Mouse (Mus musculus) myocyte (in vitro differentiated cells): Measurements from ENCODE around the gene Smyd3. TPM values are rescaled to one million over a fixed set of nuclear protein-coding genes. Genes with fewer than 3 reads are reported as not detected.

ENCODE experiments used
- H3K27me3 ChIP-seq: one replicate; pipeline ENCODE4 v1.6.1; 2011; ENCODE audit not compliant: control insufficient read depth, insufficient read depth, insufficient read length
- H3K36me3 ChIP-seq: one replicate; pipeline ENCODE4 v1.6.1; 2011; ENCODE audit not compliant: control insufficient read depth, insufficient read depth
- H3K4me2 ChIP-seq: one replicate; pipeline ENCODE4 v1.6.1; 2011; ENCODE audit warnings: low read depth, control low read depth
- H3K4me3 ChIP-seq: one replicate; pipeline ENCODE4 v1.5.1; 2011; ENCODE audit warnings: mild to moderate bottlenecking, control low read depth, moderate library complexity
- H3K79me2 ChIP-seq: one replicate; pipeline ENCODE4 v1.6.1; 2011; ENCODE audit not compliant: control insufficient read depth, insufficient read depth
- H3ac ChIP-seq: one replicate; pipeline ENCODE4 v1.6.1; 2011; ENCODE audit not compliant: control insufficient read depth, insufficient read length
- CEBPB ChIP-seq: IDR thresholded peaks from 2 replicates; pipeline ENCODE4 v1.6.1; 2011; ENCODE audit warnings: mild to moderate bottlenecking, moderate library complexity; ENCODE audit not compliant: poor library complexity, insufficient read depth, severe bottlenecking
- E2F4 ChIP-seq: IDR thresholded peaks from one replicate; pipeline ENCODE4 v1.6.1; 2011; ENCODE audit warnings: mild to moderate bottlenecking, control low read depth, moderate library complexity; ENCODE audit not compliant: insufficient read depth
- MAX ChIP-seq: IDR thresholded peaks from one replicate; pipeline ENCODE4 v1.6.1; 2011; ENCODE audit warnings: low read depth, mild to moderate bottlenecking, control low read depth
- MYOD1 ChIP-seq, 3 experiments: IDR thresholded peaks; one replicate each; pipeline ENCODE4 v1.6.1; 2011; ENCODE audit warnings: control low read depth in 2 of 3, low read depth in 2 of 3, mild to moderate bottlenecking in 2 of 3, moderate library complexity in 1 of 3; ENCODE audit not compliant: insufficient read length in 2 of 3, control insufficient read depth in 1 of 3
- MYOG ChIP-seq, 3 experiments: IDR thresholded peaks; one replicate each; pipeline ENCODE4 v1.6.1; 2011; ENCODE audit warnings: control low read depth in 2 of 3, low read depth in 2 of 3, mild to moderate bottlenecking in 2 of 3; ENCODE audit not compliant: insufficient read length in 2 of 3, control insufficient read depth in 1 of 3, insufficient read depth in 1 of 3
- POLR2A ChIP-seq: IDR thresholded peaks from one replicate; pipeline ENCODE4 v1.6.1; 2011; ENCODE audit warnings: low read depth, mild to moderate bottlenecking, control low read depth, moderate library complexity; ENCODE audit not compliant: insufficient read length
- POLR2AphosphoS2 ChIP-seq: IDR thresholded peaks from one replicate; pipeline ENCODE4 v1.6.1; 2011; ENCODE audit warnings: low read depth, control low read depth; ENCODE audit not compliant: insufficient read length
- REST ChIP-seq: IDR thresholded peaks from one replicate; pipeline ENCODE4 v1.6.1; 2011; ENCODE audit warnings: mild to moderate bottlenecking, control low read depth, moderate library complexity; ENCODE audit not compliant: insufficient read depth, insufficient read length
- SRF ChIP-seq: IDR thresholded peaks from one replicate; pipeline ENCODE4 v1.6.1; 2011; ENCODE audit warnings: low read depth; ENCODE audit not compliant: control insufficient read depth, insufficient read length
- TCF12 ChIP-seq: IDR thresholded peaks from one replicate; pipeline ENCODE4 v1.6.1; 2011; ENCODE audit warnings: mild to moderate bottlenecking, control low read depth; ENCODE audit not compliant: poor library complexity, insufficient read depth, severe bottlenecking
- TCF3 ChIP-seq: IDR thresholded peaks from one replicate; pipeline ENCODE4 v1.6.1; 2011; ENCODE audit warnings: low read depth, control low read depth; ENCODE audit not compliant: insufficient read length
- USF1 ChIP-seq: IDR thresholded peaks from one replicate; pipeline ENCODE4 v1.6.1; 2011; ENCODE audit warnings: low read depth, mild to moderate bottlenecking, control low read depth, moderate library complexity
- polyA plus RNA-seq: library from polyadenylated mRNA; unstranded; fragments of >200 nt; fragmentation: generic; extraction: Trizol; gene quantifications from one replicate; pipeline ENCODE4 v1.2.1, GENCODE M21; 2012; ENCODE audit warnings: missing spikeins

The Smyd3 gene
- polyA plus RNA-seq, 1 experiment: 22.7 TPM

DNA sequence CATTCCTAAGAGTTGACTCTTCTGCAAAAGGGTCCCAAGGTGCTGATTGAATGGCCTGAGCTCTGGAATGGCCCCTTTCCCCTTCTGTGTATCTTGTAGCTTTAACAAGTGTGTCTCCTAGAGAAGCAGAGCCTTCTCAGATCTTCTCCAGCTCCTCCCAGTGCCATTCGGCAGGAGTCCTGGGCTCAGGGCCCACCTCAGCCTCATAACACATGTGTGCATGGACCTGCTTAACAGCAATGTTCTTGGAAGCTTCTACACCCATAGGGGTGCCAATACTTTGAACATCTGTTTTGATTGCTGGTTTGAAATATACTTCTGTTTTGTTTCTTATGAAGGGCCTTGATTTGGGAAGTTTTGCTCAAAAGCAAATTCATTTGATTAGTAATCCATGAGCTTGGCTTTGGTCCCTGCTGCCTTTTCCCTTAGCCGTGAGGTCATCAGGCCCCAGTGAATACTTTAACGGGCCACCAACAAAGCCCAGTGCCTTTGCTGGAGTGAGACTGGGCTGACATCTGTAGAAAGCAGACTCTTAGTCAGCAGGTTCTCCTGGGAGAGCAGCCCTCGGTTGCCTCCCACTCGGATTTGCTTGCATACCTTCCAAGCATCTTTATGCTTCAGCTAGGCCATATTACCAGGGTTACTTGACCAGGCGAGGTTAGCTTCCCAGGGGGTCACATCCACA, 583.7 kb downstream of the Smyd3 start:
- Histone ChIP-seq H3K4me3 (no peak overlapping the region), H3K4me2 (no peak overlapping the region), H3ac (no peak overlapping the region), H3K27me3 (no peaks in the 10 kb centered on the region), H3K36me3 (no peaks in the 10 kb centered on the region), H3K79me2 (no peaks in the 10 kb centered on the region)
- TF ChIP-seq CEBPB: no peak
- no peak for TF ChIP-seq POLR2AphosphoS2
- TF ChIP-seq REST: no peak
- TF ChIP-seq SRF: no peak
- no peak for TF ChIP-seq E2F4
- no peak for TF ChIP-seq TCF3
- TF ChIP-seq TCF12: no peak
- no peak for TF ChIP-seq POLR2A

DNA sequence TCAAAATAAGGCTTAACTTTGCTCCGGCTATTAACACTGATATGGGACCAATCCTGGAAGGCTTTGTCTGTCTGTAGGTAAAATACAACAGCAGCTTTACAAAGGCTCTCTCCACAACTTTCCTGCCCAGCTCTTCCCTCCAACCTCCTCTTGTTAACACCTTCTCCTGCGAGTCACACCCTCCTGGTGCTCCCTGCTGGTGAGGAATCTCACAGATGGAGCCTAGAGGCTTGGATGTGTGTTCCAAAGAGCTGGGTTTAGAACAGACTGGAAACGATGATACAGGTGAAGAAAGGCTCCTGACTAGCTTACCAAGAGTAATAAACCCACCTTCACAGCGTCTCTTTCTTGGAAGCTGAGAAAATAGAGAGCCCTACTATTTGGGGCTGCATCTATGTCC, 588.3 kb downstream of the Smyd3 start:
- TF ChIP-seq POLR2A: no peak
- no peak for TF ChIP-seq MYOG (IDR thresholded peaks at IDR 0.05; ENCODE audit: control insufficient read depth in 1 of 3, insufficient read depth in 1 of 3, insufficient read length in 2 of 3, low read depth in 2 of 3)
- TF ChIP-seq POLR2AphosphoS2: no peak
- TF ChIP-seq TCF3: no peak
- TF ChIP-seq MAX: no peak
- no peak for TF ChIP-seq E2F4
- TF ChIP-seq TCF12: no peak
- TF ChIP-seq MYOD1 (IDR thresholded peaks at IDR 0.05; ENCODE audit: control insufficient read depth in 1 of 3, insufficient read length in 2 of 3, low read depth in 2 of 3): no peak
- TF ChIP-seq CEBPB: no peak
- TF ChIP-seq REST: no peak
- no peak overlapping the region for H3ac ChIP-seq
- H3K79me2 ChIP-seq: no peaks in the 10 kb centered on the region
- no peak overlapping the region for H3K4me2 ChIP-seq
- no peaks in the 10 kb centered on the region for H3K36me3 ChIP-seq
- no peaks in the 10 kb centered on the region for H3K27me3 ChIP-seq
- H3K4me3 ChIP-seq: no peak overlapping the region

DNA sequence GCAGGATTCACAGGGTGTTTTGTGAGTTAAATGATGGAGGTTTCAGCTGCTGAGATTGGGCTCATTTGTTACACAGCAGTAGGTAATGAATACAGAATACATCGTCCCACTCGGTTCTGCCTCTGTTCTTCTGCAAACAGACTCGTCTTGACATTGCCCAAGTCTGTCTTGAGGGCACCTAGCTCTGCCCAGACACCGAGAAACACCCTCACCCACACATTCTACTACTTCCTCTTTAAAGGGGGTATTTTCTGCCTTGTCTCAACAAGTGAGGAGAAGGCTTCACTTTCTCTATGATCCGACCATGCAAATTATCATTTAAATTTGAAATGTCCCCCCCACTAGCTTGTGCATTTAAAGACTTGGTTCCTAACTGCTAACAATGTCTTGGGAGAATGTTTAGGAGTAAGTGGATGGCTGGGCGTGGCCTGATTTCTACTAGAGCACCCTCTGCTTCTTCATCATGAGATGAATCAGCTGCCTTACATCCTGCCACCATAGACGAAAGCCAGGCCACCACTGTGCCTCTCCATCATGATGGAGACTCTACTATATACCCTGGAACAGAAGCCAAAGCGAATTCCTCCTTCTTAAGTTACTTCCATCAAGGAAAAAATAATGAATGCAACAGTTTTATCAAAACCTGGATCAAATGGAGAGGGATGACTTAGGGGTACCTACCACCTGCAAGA, 593.2 kb downstream of the Smyd3 start:
- Histone ChIP-seq H3K79me2 (no peaks in the 10 kb centered on the region), H3K27me3 (no peaks in the 10 kb centered on the region), H3K4me3 (no peak overlapping the region), H3K36me3 (no peaks in the 10 kb centered on the region), H3ac (no peak overlapping the region), H3K4me2 (no peak overlapping the region)
- TF ChIP-seq POLR2A: no peak
- TF ChIP-seq CEBPB: no peak
- TF ChIP-seq E2F4: no peak
- TF ChIP-seq MYOD1 (IDR thresholded peaks at IDR 0.05; ENCODE audit: control insufficient read depth in 1 of 3, insufficient read length in 2 of 3, low read depth in 2 of 3): no peak

DNA sequence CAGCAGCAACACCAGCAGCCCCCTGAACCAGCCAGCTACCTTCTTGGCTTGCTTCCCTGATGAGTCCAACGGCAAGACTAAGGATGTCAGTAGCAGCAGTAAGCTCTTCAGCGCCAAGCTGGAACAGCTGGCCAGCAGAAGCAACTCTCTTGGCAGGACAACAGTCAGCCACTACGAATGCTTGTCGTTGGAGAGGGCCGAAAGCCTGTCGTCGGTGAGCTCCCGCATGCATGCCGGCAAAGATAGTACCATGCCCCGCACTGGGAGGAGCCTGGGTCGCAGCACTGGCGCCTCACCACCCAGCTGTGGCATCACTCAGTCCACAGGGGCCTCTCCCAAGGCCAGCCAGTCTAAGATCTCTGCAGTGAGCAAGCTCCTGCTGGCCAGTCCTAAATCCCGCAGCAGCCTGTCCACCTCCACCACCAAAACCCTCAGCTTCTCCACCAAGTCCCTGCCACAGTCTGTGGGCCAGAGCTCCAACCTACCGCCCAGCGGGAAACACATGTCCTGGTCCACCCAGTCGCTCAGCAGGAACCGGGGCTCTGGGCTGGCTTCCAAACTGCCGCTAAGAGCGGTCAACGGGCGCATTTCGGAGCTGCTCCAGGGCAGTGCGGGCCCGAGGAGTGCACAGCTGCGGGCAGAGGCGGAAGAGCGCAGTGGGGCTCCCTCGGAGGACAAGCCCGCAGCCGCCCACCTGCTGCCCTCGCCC, 600.5 kb downstream of the Smyd3 start:
- Histone ChIP-seq H3K79me2 (no peaks in the 10 kb centered on the region), H3K4me3 (no peak overlapping the region), H3ac (no peak overlapping the region), H3K36me3 (no peaks in the 10 kb centered on the region), H3K4me2 (no peak overlapping the region), H3K27me3 (no peaks in the 10 kb centered on the region)
- TF ChIP-seq USF1: no peak
- TF ChIP-seq POLR2AphosphoS2: no peak
- no peak for TF ChIP-seq CEBPB
- TF ChIP-seq REST: no peak
- TF ChIP-seq TCF12: no peak
- no peak for TF ChIP-seq MAX
- TF ChIP-seq POLR2A: no peak
- no peak for TF ChIP-seq E2F4
- TF ChIP-seq MYOD1 (IDR thresholded peaks at IDR 0.05; ENCODE audit: control insufficient read depth in 1 of 3, insufficient read length in 2 of 3, low read depth in 2 of 3): no peak
- TF ChIP-seq TCF3: no peak
- TF ChIP-seq MYOG (IDR thresholded peaks at IDR 0.05; ENCODE audit: control insufficient read depth in 1 of 3, insufficient read depth in 1 of 3, insufficient read length in 2 of 3, low read depth in 2 of 3): no peak
- no peak for TF ChIP-seq SRF

DNA sequence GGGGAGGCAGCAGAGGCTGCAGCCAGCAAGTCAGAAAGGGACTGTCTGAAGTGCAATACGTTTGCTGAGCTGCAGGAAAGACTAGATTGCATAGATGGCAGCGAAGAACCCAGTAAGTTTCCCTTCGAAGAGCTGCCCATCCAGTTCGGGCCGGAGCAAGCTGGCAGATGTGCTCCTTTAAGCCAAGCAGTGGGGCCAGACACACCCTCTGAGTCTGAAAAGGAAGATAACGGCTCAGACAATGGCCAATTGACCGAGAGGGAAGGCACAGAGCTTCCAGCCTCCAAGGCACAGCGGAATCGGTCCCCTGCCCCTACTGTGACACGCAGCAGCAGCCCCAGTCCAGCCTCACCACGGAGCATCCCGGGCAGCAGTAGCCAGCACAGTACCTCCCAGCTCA, 602.8 kb downstream of the Smyd3 start:
- Histone ChIP-seq H3K79me2 (no peaks in the 10 kb centered on the region), H3K36me3 (no peaks in the 10 kb centered on the region), H3ac (no peak overlapping the region), H3K4me3 (no peak overlapping the region), H3K4me2 (no peak overlapping the region), H3K27me3 (no peaks in the 10 kb centered on the region)
- no peak for TF ChIP-seq SRF
- no peak for TF ChIP-seq POLR2A
- TF ChIP-seq CEBPB: no peak
- TF ChIP-seq TCF3: no peak
- TF ChIP-seq USF1: no peak
- no peak for TF ChIP-seq MYOG (IDR thresholded peaks at IDR 0.05; ENCODE audit: control insufficient read depth in 1 of 3, insufficient read depth in 1 of 3, insufficient read length in 2 of 3, low read depth in 2 of 3)
- no peak for TF ChIP-seq E2F4
- TF ChIP-seq POLR2AphosphoS2: no peak
- no peak for TF ChIP-seq MAX
- no peak for TF ChIP-seq REST
- TF ChIP-seq MYOD1 (IDR thresholded peaks at IDR 0.05; ENCODE audit: control insufficient read depth in 1 of 3, insufficient read length in 2 of 3, low read depth in 2 of 3): no peak
- no peak for TF ChIP-seq TCF12
